Mouse (Mus musculus) small intestine, adult 2 months (tissue): ENCODE measurements at regions not wholly inside any gene's neighbourhood (a gene's known extent, or its start where the extent isn't known, plus 50 kb on each side); places are given as distances from the start of the nearest gene placed in this dataset.

ENCODE experiments used
- CTCF ChIP-seq: fragments of 200-500 bp; IDR thresholded peaks from 2 replicates; pipeline ENCODE4 v1.5.1; 2012; ENCODE audit warnings: low read depth, mild to moderate bottlenecking, control low read depth, inconsistent platforms, low read length, moderate library complexity, mixed read lengths; ENCODE audit not compliant: insufficient replicate concordance, insufficient read length; ENCODE audit errors: extremely low read depth
- POLR2A ChIP-seq: fragments of 200-500 bp; IDR thresholded peaks from 2 replicates; pipeline ENCODE4 v1.6.1; 2012; ENCODE audit warnings: low read depth, mild to moderate bottlenecking, control low read depth, inconsistent platforms, low read length, moderate library complexity

- no peak for TF ChIP-seq CTCF
- TF ChIP-seq POLR2A = no peak
Measured at GRCm38 (mm10) chr13:59266854-59267253, 318.2 kb downstream of the Agtpbp1 start.
